Mouse (Mus musculus) liver, adult 2 months (tissue): ENCODE results near the gene Trem3.

Source experiments
- CTCF ChIP-seq: fragments of 200-500 bp; IDR thresholded peaks from 2 replicates; pipeline ENCODE4 v1.5.1; 2011; ENCODE audit warnings: low read depth, low read length, control low read depth
- POLR2A ChIP-seq: fragments of 200-500 bp; IDR thresholded peaks from 2 replicates; pipeline ENCODE4 v1.6.1; 2011; ENCODE audit warnings: low read length, control low read depth; ENCODE audit not compliant: insufficient read depth; ENCODE audit errors: extremely low read depth

DNA sequence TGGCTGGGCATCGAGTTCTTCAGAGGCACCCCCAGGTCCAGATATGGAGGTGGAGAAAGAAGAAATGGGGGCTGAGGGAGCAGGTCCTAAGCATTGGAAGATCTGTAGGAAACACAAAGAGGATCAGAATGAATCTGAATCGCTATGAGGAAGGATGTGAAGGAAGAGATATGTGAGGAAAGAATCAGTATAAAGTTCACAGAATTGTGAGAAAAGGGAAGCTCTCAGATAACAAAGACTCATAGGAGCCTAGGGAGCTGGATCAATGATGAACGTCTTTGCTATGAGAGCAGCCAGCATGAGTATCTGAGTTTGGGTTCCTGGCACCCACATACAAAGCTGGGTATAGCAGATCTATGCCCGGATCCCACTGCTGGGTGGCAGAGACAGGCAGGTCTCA, 22.3 kb downstream of the Trem3 start:
- TF ChIP-seq CTCF = no peak
- no peak for TF ChIP-seq POLR2A
